Comparison of ENCODE assay signal across 25 mouse cellular contexts in the genomic region with DNA sequence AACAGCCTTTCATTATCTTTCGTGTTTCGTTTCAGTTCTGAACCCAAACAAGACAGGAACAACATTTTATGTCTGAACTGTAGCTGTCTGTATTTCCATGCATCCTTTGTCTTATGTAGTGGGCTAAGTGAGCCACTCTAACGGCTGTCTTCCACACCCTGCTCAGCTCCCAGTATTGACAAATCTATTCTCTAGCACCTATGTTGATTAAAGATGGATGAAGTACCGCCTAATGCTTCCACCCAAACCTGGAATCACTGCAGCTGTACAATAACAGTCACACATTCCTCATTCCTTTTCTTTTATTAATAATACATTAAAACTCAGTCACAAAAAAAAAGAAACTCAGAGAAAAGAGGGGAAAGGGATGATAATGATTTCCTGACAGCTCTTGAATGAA.
"Had no signal": no experiment of that assay in that cellular context is flagged by ENCODE, and none has a peak within 500 bp of the region (broad histone marks: within the 10 kb centered on the region; RNA-seq: fewer than 3 reads in every experiment).

No protein-coding gene starts in this region.

- H3K36me3 ChIP-seq: heart, embryonic 10.5 days; heart, embryonic 12.5 days; hindbrain, embryonic 10.5 days; hindbrain, embryonic 12.5 days; intestine, embryonic 15.5 days; limb, embryonic 13.5 days; limb, embryonic 15.5 days had no signal

- H3K4me1 ChIP-seq: heart, embryonic 10.5 days; heart, embryonic 12.5 days; hindbrain, embryonic 10.5 days; hindbrain, embryonic 12.5 days; intestine, embryonic 15.5 days; limb, embryonic 13.5 days; limb, embryonic 15.5 days had no signal

- H3K27ac ChIP-seq: gastrocnemius, adult 2 months; heart, embryonic 10.5 days; hindbrain, embryonic 10.5 days; hindbrain, embryonic 12.5 days; hindbrain, embryonic 14.5 days; intestine, embryonic 15.5 days; layer of hippocampus, adult 2 months; left cerebral cortex, adult 2 months; limb, embryonic 13.5 days; limb, embryonic 15.5 days had no signal

- H3K9ac ChIP-seq: heart, embryonic 12.5 days; hindbrain, embryonic 12.5 days; hindbrain, embryonic 14.5 days; intestine, embryonic 15.5 days; limb, embryonic 13.5 days; limb, embryonic 15.5 days had no signal

- H3K9me3 ChIP-seq: heart, embryonic 10.5 days; heart, embryonic 12.5 days; hindbrain, embryonic 10.5 days; hindbrain, embryonic 12.5 days; intestine, embryonic 15.5 days; limb, embryonic 13.5 days; limb, embryonic 15.5 days had no signal

- H3K4me3 ChIP-seq: gastrocnemius, adult 2 months; heart, embryonic 10.5 days; heart, embryonic 12.5 days; hindbrain, embryonic 10.5 days; hindbrain, embryonic 12.5 days; intestine, embryonic 15.5 days; layer of hippocampus, adult 2 months; left cerebral cortex, adult 2 months; limb, embryonic 13.5 days; limb, embryonic 15.5 days had no signal

- ATAC-seq: hindbrain, embryonic 16.5 days; inflammation-experienced regulatory T-cells, adult 6 months; intestine, embryonic 15.5 days; intestine, postnatal 0 days had no signal

- H3K27me3 ChIP-seq: heart, embryonic 12.5 days; hindbrain, embryonic 12.5 days; intestine, embryonic 15.5 days; limb, embryonic 13.5 days; limb, embryonic 15.5 days had no signal

- H3K4me2 ChIP-seq: heart, embryonic 12.5 days; hindbrain, embryonic 12.5 days; hindbrain, embryonic 14.5 days; intestine, embryonic 15.5 days; limb, embryonic 13.5 days; limb, embryonic 15.5 days had no signal

- DNase-seq: gastrocnemius, adult 2 months; gastrocnemius, postnatal 10 days; gastrocnemius, postnatal 25 days; heart, adult 18-20 months; heart, postnatal 10 days; heart, postnatal 4 days; kidney, adult 18-20 months; kidney, adult 8-10 months; kidney, postnatal 10 days; kidney, postnatal 25 days; kidney, postnatal 4 days; left cerebral cortex, postnatal 4 days had no signal
